In the genomic region with DNA sequence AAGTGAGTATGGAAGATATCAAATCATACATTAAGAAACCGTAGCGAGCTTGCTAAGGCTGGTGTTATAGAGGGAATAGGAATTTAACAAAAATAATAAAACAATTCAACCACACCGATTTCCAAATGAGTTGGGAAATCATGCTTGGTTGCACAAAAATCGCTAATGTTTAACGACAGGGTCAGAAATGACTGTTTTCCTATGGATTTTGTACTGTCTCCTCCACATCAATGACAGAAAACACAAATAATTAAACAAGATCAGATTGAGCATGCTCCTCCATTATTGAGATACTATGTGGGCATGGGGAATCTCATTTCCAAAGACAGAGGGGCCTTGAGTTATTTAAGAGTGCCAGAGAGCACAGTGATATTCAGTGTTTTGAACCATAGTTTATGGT, we compare ENCODE assay signal across 20 mouse cellular contexts. TPM values are rescaled to one million over a fixed set of nuclear protein-coding genes. Genes with fewer than 3 reads are reported as not detected.
DNase-seq lines count a peak whose midpoint lies in the region; ATAC-seq and TF ChIP-seq lines count a peak whose summit lies in the region.
"Had no signal": no experiment of that assay in that cellular context is flagged by ENCODE, and none has a peak within 500 bp of the region (broad histone marks: within the 10 kb centered on the region; RNA-seq: fewer than 3 reads in every experiment).

No protein-coding gene starts in this region.

- no peak for DNase-seq in kidney, adult 11 months
- DNase-seq in liver = no peak
- no peak for DNase-seq in liver, postnatal 0 days
- DNase-seq: cerebellum, adult 11-12 months; cerebellum, adult 8-10 months; cerebellum, postnatal 14 days; gastrocnemius, postnatal 25 days; heart, adult 18-20 months had no signal

- no peak overlapping the region for H3K4me2 ChIP-seq in kidney, embryonic 15.5 days
- H3K4me2 ChIP-seq in liver, embryonic 16.5 days (ENCODE audit: low read depth, low read length) = peak overlapping the region; percentile 36; the same call in 1 of the 2 replicates
- H3K4me2 ChIP-seq in liver, postnatal 0 days (ENCODE audit: low read depth, low read length) = peak overlapping the region; percentile 56; the same call in 1 of the 2 replicates
- H3K4me2 ChIP-seq: forebrain, embryonic 13.5 days; heart, embryonic 11.5 days; hindbrain, embryonic 12.5 days; hindbrain, embryonic 15.5 days had no signal

- H3K4me3 ChIP-seq in kidney, embryonic 15.5 days (replicated peaks) = no peak overlapping the region
- peak overlapping the region; percentile 25; the same call in 1 of the 2 replicates for H3K4me3 ChIP-seq in liver, embryonic 16.5 days (ENCODE audit: low read depth, low read length)
- H3K4me3 ChIP-seq in brown adipose tissue, adult 24 weeks (ENCODE audit: insufficient read depth, low read depth, low read length) = peak overlapping the region; percentile 26; the same call in 1 of the 2 replicates
- peak overlapping the region; percentile 46 for H3K4me3 ChIP-seq in liver, postnatal 0 days (ENCODE audit: low read depth, low read length)
- H3K4me3 ChIP-seq: forebrain, embryonic 10.5 days; forebrain, embryonic 13.5 days; hindbrain, embryonic 12.5 days; hindbrain, embryonic 15.5 days had no signal

- no peaks in the 10 kb centered on the region for H3K36me3 ChIP-seq in kidney, embryonic 15.5 days
- no peaks in the 10 kb centered on the region for H3K36me3 ChIP-seq in liver, embryonic 16.5 days (ENCODE audit: control insufficient read depth, insufficient read depth)
- H3K36me3 ChIP-seq in liver, postnatal 0 days (replicated peaks; ENCODE audit: insufficient read depth, low read length) = no peaks in the 10 kb centered on the region
- H3K36me3 ChIP-seq: forebrain, embryonic 10.5 days; hindbrain, embryonic 12.5 days; hindbrain, embryonic 15.5 days had no signal

- WGBS in kidney, embryonic 15.5 days = 77% methylated on average over 5 of the region's 5 CpGs
- WGBS in liver, embryonic 16.5 days (ENCODE audit: insufficient replicate concordance) = 68% methylated on average over 5 of the region's 5 CpGs
- 64% methylated on average over 5 of the region's 5 CpGs for WGBS in liver, postnatal 0 days (ENCODE audit: insufficient replicate concordance)

- TF ChIP-seq CTCF in liver, postnatal 0 days (IDR thresholded peaks at IDR 0.05; ENCODE audit: low read depth) = no peak

- H3K27me3 ChIP-seq in kidney, embryonic 15.5 days = no peaks in the 10 kb centered on the region
- no peaks in the 10 kb centered on the region for H3K27me3 ChIP-seq in liver, embryonic 16.5 days (ENCODE audit: control insufficient read depth, insufficient read depth, low read depth, low read length)
- H3K27me3 ChIP-seq in liver, postnatal 0 days (ENCODE audit: insufficient read depth, low read length) = no peaks in the 10 kb centered on the region
- H3K27me3 ChIP-seq: forebrain, embryonic 13.5 days; hindbrain, embryonic 12.5 days; hindbrain, embryonic 15.5 days had no signal

- no peaks in the 10 kb centered on the region for H3K9me3 ChIP-seq in kidney, embryonic 15.5 days (replicated peaks)
- H3K9me3 ChIP-seq in liver, embryonic 16.5 days (replicated peaks; ENCODE audit: control insufficient read depth, low read length) = no peaks in the 10 kb centered on the region
- H3K9me3 ChIP-seq in liver, postnatal 0 days (ENCODE audit: low read length) = no peaks in the 10 kb centered on the region
- H3K9me3 ChIP-seq: forebrain, embryonic 10.5 days; forebrain, embryonic 13.5 days; hindbrain, embryonic 15.5 days had no signal

- H3K4me1 ChIP-seq in kidney, embryonic 15.5 days = peaks cover 16% of the 10 kb centered on the region
- H3K4me1 ChIP-seq in liver, embryonic 16.5 days (ENCODE audit: control insufficient read depth, low read depth, low read length) = no peaks in the 10 kb centered on the region
- H3K4me1 ChIP-seq in brown adipose tissue, adult 24 weeks (ENCODE audit: control insufficient read depth, insufficient read depth, insufficient read length, low read length) = peaks cover 8% of the 10 kb centered on the region
- peaks cover 9% of the 10 kb centered on the region for H3K4me1 ChIP-seq in liver, postnatal 0 days (ENCODE audit: insufficient read depth)
- H3K4me1 ChIP-seq: forebrain, embryonic 13.5 days had no signal

- ATAC-seq in kidney, embryonic 15.5 days (replicated peaks; ENCODE audit: low FRiP score) = no peak
- no peak for ATAC-seq in liver, embryonic 16.5 days (ENCODE audit: low read depth)
- ATAC-seq in liver, postnatal 0 days = peak; percentile 67
- ATAC-seq: CD4-positive, CD25-positive, alpha-beta regulatory T cell, adult 4 months; forebrain, embryonic 13.5 days; forebrain, embryonic 16.5 days had no signal

- H3K9ac ChIP-seq in kidney, embryonic 15.5 days = no peak overlapping the region
- H3K9ac ChIP-seq in liver, embryonic 16.5 days (ENCODE audit: low read depth, low read length) = no peak overlapping the region
- H3K9ac ChIP-seq in liver, postnatal 0 days (replicated peaks) = 0 out of 2 replicates have a peak overlapping the region, but pooled peaks have one; percentile 51
- H3K9ac ChIP-seq: forebrain, embryonic 13.5 days; hindbrain, embryonic 12.5 days; hindbrain, embryonic 15.5 days had no signal

- TF ChIP-seq EP300 in liver, postnatal 0 days (IDR thresholded peaks at IDR 0.05; ENCODE audit: low read depth) = peak; percentile 27; the same call in 1 of the 2 replicates

- peak overlapping the region; percentile 42; the same call in 1 of the 2 replicates for H3K27ac ChIP-seq in kidney, embryonic 15.5 days
- no peak overlapping the region for H3K27ac ChIP-seq in liver, embryonic 16.5 days (ENCODE audit: low read length)
- H3K27ac ChIP-seq in brown adipose tissue, adult 24 weeks (replicated peaks; ENCODE audit: low read depth, low read length) = no peak overlapping the region
- H3K27ac ChIP-seq in liver, postnatal 0 days (ENCODE audit: low read depth) = peak overlapping the region; percentile 85
- H3K27ac ChIP-seq: forebrain, embryonic 10.5 days; forebrain, embryonic 13.5 days; hindbrain, embryonic 12.5 days; hindbrain, embryonic 15.5 days had no signal

RNA-seq across cellular contexts. Expression of gene Fmo1, which starts 2.1 kb away (rescaled TPM):
- polyA plus RNA-seq in kidney, embryonic 15.5 days (2015; fragmentation: Nextera tagmentation; extraction: Ambion mirVana) = 41.5 and 42.2 TPM in 2 replicates
- 32.4 and 39.5 TPM in 2 replicates for polyA plus RNA-seq in liver, embryonic 16.5 days (2015; fragmentation: Nextera tagmentation; extraction: Ambion mirVana)
- polyA plus RNA-seq in brown adipose tissue, adult 24 weeks (2012; ENCODE audit: insufficient read depth, insufficient read length, missing spikeins) = 519 and 719 TPM in 2 replicates
- polyA plus RNA-seq in liver, postnatal 0 days (2015; fragmentation: Nextera tagmentation; extraction: Ambion mirVana) = 49.7 and 51.5 TPM in 2 replicates

RNA-seq across cellular contexts. Expression of gene Fmo2, which starts 34.2 kb away (rescaled TPM):
- polyA plus RNA-seq in kidney, embryonic 15.5 days (2015; fragmentation: Nextera tagmentation; extraction: Ambion mirVana) = 4.9 and 8.0 TPM in 2 replicates
- 0.21 and 0.32 TPM in 2 replicates for polyA plus RNA-seq in liver, embryonic 16.5 days (2015; fragmentation: Nextera tagmentation; extraction: Ambion mirVana)
- 9.7 and 11.8 TPM in 2 replicates for polyA plus RNA-seq in brown adipose tissue, adult 24 weeks (2012; ENCODE audit: insufficient read depth, insufficient read length, missing spikeins)
- 0.55 and 0.62 TPM in 2 replicates for polyA plus RNA-seq in liver, postnatal 0 days (2015; fragmentation: Nextera tagmentation; extraction: Ambion mirVana)
- polyA plus RNA-seq: C2C12; CD4-positive, CD25-positive, alpha-beta regulatory T cell, adult 4 months; embryonic facial prominence, embryonic 11.5 days; forebrain, embryonic 10.5 days; forebrain, embryonic 13.5 days; forebrain, embryonic 16.5 days; hindbrain, embryonic 12.5 days had no signal

RNA-seq across cellular contexts. Expression of gene Fmo4, which starts 50.5 kb away (rescaled TPM):
- 0.91 and 1.5 TPM in 2 replicates for polyA plus RNA-seq in kidney, embryonic 15.5 days (2015; fragmentation: Nextera tagmentation; extraction: Ambion mirVana)
- 4.0 and 4.6 TPM in 2 replicates for polyA plus RNA-seq in liver, embryonic 16.5 days (2015; fragmentation: Nextera tagmentation; extraction: Ambion mirVana)
- polyA plus RNA-seq in brown adipose tissue, adult 24 weeks (2012; ENCODE audit: insufficient read depth, insufficient read length, missing spikeins) = 0.79 and 1.2 TPM in 2 replicates
- 5.2 and 6.0 TPM in 2 replicates for polyA plus RNA-seq in liver, postnatal 0 days (2015; fragmentation: Nextera tagmentation; extraction: Ambion mirVana)
- polyA plus RNA-seq: CD4-positive, CD25-positive, alpha-beta regulatory T cell, adult 4 months; heart, embryonic 11.5 days had no signal

Comparison
In these comparisons a context has a peak if more than half of its experiments do, and no peak if none do; other contexts are left out.
1. H3K27ac ChIP-seq: peak in kidney, embryonic 15.5 days (single experiment) and liver, postnatal 0 days (single experiment); none in liver, embryonic 16.5 days (single experiment) and brown adipose tissue, adult 24 weeks (single experiment).